Mouse (Mus musculus): ENCODE measurements around the gene Rtn4rl1. TPM values are rescaled to one million over a fixed set of nuclear protein-coding genes. Genes with fewer than 3 reads are reported as not detected.

The Rtn4rl1 gene
- polyA plus RNA-seq, 1 experiment: not detected

DNA sequence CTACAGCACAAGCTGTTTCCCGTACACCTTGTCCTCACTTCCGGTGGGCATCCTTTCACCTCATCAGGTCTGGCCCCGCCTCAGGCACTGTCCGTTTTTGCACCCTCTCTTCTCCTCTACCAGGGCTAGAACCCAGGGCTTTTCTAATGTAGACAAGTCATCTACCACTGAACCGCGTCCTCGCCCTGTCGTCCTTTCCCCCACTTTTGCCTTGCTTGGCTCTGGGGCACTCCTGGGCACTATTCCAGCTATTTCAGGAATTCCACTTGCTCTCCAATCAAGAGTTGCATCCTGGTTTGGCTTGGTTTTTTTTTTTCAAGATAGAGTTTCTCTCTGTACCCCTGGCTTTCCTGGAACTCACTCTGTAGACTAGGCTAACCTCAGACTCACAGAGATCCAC is 53.0 kb downstream of the Rtn4rl1 start:
- TF ChIP-seq CTCF (IDR thresholded peaks at IDR 0.05; ENCODE audit: insufficient read depth, low read depth, low read length) (no peak), POLR2A (IDR thresholded peaks at IDR 0.05; ENCODE audit: insufficient read depth, low read depth, low read length) (no peak)
- H3K27ac ChIP-seq (ENCODE audit: insufficient read depth, low read depth, low read length): no peak overlapping the region
- WGBS: 75% methylated on average over 8 of the region's 8 CpGs
- no peak overlapping the region for H3K4me3 ChIP-seq (ENCODE audit: insufficient read depth, low read depth, low read length)
- H3K4me1 ChIP-seq (ENCODE audit: control insufficient read depth, insufficient read depth, low read length): peaks cover 4% of the 10 kb centered on the region

DNA sequence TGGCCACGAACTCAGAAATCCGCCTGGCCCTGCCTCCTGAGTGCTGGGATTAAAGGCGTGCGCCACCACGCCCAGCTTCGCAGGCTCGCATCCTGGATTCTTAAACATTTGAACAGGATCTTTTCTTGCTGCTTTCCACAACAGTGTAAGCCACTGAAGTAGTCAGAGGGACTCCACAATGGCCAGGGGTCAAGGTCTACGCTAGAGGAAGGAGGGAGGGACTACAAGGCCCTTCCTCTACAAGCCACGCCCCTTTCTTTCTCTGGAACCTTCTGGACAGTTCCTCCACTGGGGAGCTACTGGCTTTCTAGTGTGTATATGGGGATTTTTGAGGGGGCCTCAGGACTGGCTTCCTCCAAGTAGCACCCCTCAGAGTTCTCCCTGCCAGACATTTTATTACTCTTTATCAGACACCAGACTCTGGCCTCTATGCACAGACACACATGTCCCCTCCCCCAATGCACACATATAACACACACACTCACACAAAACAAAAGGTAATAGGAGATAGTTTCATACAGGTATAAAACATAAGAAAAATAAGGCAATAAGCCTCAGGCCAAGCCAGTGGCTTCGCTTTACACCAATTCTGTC is 53.7 kb downstream of the Rtn4rl1 start:
- H3K4me3 ChIP-seq (ENCODE audit: insufficient read depth, low read depth, low read length): no peak overlapping the region
- 95% methylated on average over 10 of the region's 10 CpGs for WGBS
- H3K27ac ChIP-seq (ENCODE audit: insufficient read depth, low read depth, low read length): no peak overlapping the region
- TF ChIP-seq CTCF (IDR thresholded peaks at IDR 0.05; ENCODE audit: insufficient read depth, low read depth, low read length) (no peak), POLR2A (IDR thresholded peaks at IDR 0.05; ENCODE audit: insufficient read depth, low read depth, low read length) (no peak)
- H3K4me1 ChIP-seq (ENCODE audit: control insufficient read depth, insufficient read depth, low read length): peaks cover 4% of the 10 kb centered on the region

DNA sequence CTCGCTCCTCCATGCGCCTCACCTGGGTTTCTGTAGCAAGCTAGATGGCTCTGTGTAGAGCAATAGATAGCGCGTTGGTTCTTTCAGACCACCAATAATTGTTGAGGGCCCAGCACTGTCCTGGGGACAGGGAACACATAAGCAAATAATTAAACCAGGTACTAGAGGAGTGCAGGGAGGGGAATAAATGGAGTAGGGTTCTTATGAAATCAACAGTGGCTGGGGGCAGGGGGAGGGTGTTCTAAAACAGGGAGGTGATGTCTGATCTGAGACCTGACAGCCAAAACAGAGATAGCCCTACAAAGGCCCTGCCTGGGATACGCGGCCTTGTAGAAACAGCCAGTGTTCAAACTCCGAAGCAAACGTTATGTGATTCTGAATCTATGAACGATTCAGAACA is 56.0 kb downstream of the Rtn4rl1 start:
- TF ChIP-seq POLR2A (IDR thresholded peaks at IDR 0.05; ENCODE audit: insufficient read depth, low read depth, low read length): no peak
- TF ChIP-seq CTCF (IDR thresholded peaks at IDR 0.05; ENCODE audit: insufficient read depth, low read depth, low read length): no peak
- peaks cover 9% of the 10 kb centered on the region for H3K4me1 ChIP-seq (ENCODE audit: control insufficient read depth, insufficient read depth, low read length)
- WGBS: 93% methylated on average over 9 of the region's 9 CpGs
- H3K27ac ChIP-seq (ENCODE audit: insufficient read depth, low read depth, low read length): no peak overlapping the region
- H3K4me3 ChIP-seq (ENCODE audit: insufficient read depth, low read depth, low read length): no peak overlapping the region

DNA sequence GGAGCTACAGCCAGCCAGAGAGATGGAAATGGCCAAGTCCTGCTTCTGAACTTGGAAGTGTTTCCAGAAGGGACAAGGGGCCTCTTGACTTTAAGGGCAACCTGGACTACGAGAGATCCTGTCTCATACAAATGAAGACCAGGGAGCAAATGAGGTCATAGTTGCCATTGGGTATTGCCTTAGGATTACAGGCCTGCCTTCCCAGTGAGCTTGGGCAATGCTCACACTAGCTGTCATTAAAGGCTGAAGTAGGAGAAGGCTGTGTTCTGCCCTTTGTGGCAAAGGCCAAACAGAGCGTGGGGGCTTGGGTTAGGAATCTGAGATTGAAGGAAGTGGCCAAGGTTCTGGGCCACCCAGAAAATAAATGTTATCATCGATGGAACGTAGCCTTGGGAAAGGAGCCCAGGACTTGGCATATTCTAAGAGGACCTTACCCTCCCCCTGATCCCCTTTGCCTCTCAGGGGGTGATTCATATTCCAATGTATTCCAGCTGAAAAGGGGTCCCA is 57.5 kb downstream of the Rtn4rl1 start:
- WGBS: 74% methylated on average over 4 of the region's 4 CpGs
- Histone ChIP-seq H3K4me3 (ENCODE audit: insufficient read depth, low read depth, low read length) (no peak overlapping the region), H3K4me1 (ENCODE audit: control insufficient read depth, insufficient read depth, low read length) (peaks cover 12% of the 10 kb centered on the region), H3K27ac (ENCODE audit: insufficient read depth, low read depth, low read length) (no peak overlapping the region)
- TF ChIP-seq CTCF (IDR thresholded peaks at IDR 0.05; ENCODE audit: insufficient read depth, low read depth, low read length) (no peak), POLR2A (IDR thresholded peaks at IDR 0.05; ENCODE audit: insufficient read depth, low read depth, low read length) (no peak)

DNA sequence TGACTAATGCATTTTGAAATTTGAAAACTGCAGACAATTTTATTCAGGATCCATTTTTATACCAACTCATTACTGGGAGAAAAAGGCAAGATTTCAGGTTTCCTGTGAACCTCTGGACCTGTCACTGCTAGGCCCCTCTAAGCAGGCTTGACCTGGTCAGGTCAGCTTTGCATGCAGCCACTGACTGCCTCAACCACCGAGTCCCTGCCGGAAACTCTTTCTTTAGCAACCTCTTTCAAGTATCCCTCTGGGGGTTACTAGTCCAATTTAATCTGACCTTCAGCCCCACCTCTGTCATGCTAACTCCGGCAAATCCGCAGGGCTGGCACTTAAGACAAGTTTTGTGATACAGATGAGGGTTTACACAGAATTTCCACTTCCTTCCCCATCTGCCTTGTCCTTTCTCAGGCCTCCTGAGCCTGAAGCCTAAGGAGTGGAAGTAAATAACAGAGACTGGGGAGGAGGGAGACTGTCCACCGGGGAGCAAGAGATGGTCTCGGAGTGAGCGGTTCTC is 58.0 kb downstream of the Rtn4rl1 start:
- 82% methylated on average over 7 of the region's 7 CpGs for WGBS
- Histone ChIP-seq H3K4me1 (ENCODE audit: control insufficient read depth, insufficient read depth, low read length) (peaks cover 12% of the 10 kb centered on the region), H3K4me3 (ENCODE audit: insufficient read depth, low read depth, low read length) (no peak overlapping the region), H3K27ac (ENCODE audit: insufficient read depth, low read depth, low read length) (no peak overlapping the region)
- no peak for TF ChIP-seq CTCF (IDR thresholded peaks at IDR 0.05; ENCODE audit: insufficient read depth, low read depth, low read length)
- TF ChIP-seq POLR2A (IDR thresholded peaks at IDR 0.05; ENCODE audit: insufficient read depth, low read depth, low read length): no peak

DNA sequence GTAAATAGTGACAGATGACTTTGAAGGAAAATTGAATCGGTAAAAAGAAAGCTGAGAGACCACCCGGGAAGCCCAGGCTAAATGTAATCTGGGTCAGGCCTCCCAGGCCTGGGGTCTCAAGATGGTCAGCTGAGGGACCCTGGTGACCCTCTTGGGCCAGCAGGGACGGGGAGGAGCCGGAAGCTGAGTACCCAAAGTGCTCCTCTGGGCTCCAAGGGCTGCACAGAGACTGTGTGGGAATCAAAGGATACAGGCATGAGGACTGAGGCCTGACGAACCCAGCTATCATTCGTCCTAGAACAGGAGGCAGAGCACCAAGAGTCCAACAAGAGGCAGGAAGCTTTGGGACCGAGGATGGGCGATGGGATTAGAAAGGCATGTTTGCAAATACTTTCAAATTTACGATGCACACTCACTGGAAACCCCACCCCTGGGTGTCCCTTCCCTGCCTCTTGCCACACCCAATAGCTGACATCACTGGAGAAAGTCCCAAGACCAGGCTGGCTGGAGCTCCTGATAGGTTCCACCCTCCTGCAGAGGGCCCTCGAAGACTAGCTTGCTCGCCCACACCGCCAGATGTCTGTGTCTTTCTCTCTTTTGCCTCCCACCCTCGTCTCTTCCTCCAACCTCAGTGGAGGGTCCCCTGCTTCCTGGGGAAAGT is 60.8 kb downstream of the Rtn4rl1 start:
- WGBS: 78% methylated on average over 13 of the region's 13 CpGs
- TF ChIP-seq POLR2A (IDR thresholded peaks at IDR 0.05; ENCODE audit: insufficient read depth, low read depth, low read length): no peak
- TF ChIP-seq CTCF (IDR thresholded peaks at IDR 0.05; ENCODE audit: insufficient read depth, low read depth, low read length): no peak
- Histone ChIP-seq H3K4me1 (ENCODE audit: control insufficient read depth, insufficient read depth, low read length) (peaks cover 9% of the 10 kb centered on the region; the same call in 1 of the 2 replicates), H3K4me3 (ENCODE audit: insufficient read depth, low read depth, low read length) (no peak overlapping the region), H3K27ac (ENCODE audit: insufficient read depth, low read depth, low read length) (no peak overlapping the region)

DNA sequence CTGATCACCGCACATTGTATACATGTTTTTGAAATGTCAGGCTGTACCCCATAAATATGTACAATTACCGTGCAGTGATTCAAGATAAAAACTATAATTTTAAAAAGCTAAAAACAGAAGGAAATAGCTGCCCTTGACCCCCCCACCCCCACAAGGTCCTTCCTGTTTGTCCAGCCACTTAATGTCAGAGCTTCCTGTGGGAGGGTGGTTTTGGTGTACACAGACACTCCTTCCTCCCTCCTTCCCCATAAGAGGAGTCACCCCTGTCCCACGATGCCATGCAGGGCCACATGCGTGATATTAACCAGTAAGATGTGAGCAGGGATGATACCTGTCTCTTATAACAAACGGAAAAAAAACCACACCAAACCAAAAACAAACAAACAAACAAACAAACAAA is 61.7 kb downstream of the Rtn4rl1 start:
- Histone ChIP-seq H3K4me3 (ENCODE audit: insufficient read depth, low read depth, low read length) (no peak overlapping the region), H3K27ac (ENCODE audit: insufficient read depth, low read depth, low read length) (no peak overlapping the region), H3K4me1 (ENCODE audit: control insufficient read depth, insufficient read depth, low read length) (peaks cover 16% of the 10 kb centered on the region)
- TF ChIP-seq POLR2A (IDR thresholded peaks at IDR 0.05; ENCODE audit: insufficient read depth, low read depth, low read length): no peak
- no peak for TF ChIP-seq CTCF (IDR thresholded peaks at IDR 0.05; ENCODE audit: insufficient read depth, low read depth, low read length)
- 84% methylated on average over 5 of the region's 5 CpGs for whole genome bisulfite sequencing

DNA sequence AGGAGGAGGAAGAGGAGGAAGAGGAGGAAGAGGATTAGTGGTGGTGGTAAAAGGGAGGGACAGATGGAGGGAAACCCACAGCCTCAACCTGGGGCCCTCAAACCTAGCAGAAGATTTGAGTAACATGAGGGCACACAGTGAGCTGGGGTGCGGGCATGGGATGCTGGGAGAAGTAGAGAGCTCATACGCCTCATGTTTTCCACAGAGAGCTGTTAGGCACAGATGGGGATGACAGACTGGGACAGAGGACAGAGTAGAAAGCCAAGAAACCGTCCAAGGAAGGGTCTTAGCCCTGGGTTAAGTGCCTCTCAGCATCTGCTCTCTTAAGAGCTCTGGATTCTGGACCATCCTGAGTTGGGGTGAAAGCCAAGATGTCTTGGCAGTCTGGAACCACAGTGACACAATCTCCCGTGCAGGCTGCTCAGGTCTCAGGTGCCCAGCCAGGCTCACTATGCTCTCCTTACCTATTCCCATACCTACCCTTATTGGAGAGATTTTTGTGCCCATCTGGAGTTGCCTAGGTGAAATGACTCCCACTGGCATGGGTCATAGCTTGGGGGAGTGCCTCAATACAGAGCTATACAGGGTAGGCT is 63.6 kb downstream of the Rtn4rl1 start:
- WGBS: 92% methylated on average over 4 of the region's 4 CpGs
- no peak overlapping the region for H3K4me3 ChIP-seq (ENCODE audit: insufficient read depth, low read depth, low read length)
- no peak overlapping the region for H3K27ac ChIP-seq (ENCODE audit: insufficient read depth, low read depth, low read length)
- H3K4me1 ChIP-seq (ENCODE audit: control insufficient read depth, insufficient read depth, low read length): peaks cover 26% of the 10 kb centered on the region
- TF ChIP-seq POLR2A (IDR thresholded peaks at IDR 0.05; ENCODE audit: insufficient read depth, low read depth, low read length) (no peak), CTCF (IDR thresholded peaks at IDR 0.05; ENCODE audit: insufficient read depth, low read depth, low read length) (no peak)

DNA sequence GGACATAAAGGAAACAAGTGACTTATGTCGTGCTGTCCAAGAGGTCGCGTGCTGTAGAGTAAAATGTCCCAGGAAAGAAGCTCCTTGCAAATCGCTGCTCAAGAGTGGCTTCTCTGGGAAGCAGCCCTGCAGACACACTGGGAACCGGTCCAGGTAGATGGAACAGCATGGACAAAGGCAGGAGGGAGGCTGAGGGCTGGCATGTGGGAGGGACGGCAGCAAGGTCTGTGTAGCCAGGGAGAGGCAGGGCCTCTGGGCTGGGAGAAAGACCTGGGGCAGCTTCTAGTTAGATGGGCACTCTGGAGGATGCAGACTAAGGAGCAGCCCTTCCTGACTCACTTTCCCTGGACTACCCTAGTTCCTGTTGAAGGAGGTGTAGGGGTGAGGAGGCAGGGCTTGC is 65.8 kb downstream of the Rtn4rl1 start:
- Histone ChIP-seq H3K4me3 (ENCODE audit: insufficient read depth, low read depth, low read length) (no peak overlapping the region), H3K4me1 (ENCODE audit: control insufficient read depth, insufficient read depth, low read length) (peaks cover 32% of the 10 kb centered on the region), H3K27ac (ENCODE audit: insufficient read depth, low read depth, low read length) (no peak overlapping the region)
- no peak for TF ChIP-seq POLR2A (IDR thresholded peaks at IDR 0.05; ENCODE audit: insufficient read depth, low read depth, low read length)
- TF ChIP-seq CTCF (IDR thresholded peaks at IDR 0.05; ENCODE audit: insufficient read depth, low read depth, low read length): no peak
- 68% methylated on average over 6 of the region's 6 CpGs for WGBS

Data from olfactory bulb, adult 2 months (tissue).